In the genomic region with DNA sequence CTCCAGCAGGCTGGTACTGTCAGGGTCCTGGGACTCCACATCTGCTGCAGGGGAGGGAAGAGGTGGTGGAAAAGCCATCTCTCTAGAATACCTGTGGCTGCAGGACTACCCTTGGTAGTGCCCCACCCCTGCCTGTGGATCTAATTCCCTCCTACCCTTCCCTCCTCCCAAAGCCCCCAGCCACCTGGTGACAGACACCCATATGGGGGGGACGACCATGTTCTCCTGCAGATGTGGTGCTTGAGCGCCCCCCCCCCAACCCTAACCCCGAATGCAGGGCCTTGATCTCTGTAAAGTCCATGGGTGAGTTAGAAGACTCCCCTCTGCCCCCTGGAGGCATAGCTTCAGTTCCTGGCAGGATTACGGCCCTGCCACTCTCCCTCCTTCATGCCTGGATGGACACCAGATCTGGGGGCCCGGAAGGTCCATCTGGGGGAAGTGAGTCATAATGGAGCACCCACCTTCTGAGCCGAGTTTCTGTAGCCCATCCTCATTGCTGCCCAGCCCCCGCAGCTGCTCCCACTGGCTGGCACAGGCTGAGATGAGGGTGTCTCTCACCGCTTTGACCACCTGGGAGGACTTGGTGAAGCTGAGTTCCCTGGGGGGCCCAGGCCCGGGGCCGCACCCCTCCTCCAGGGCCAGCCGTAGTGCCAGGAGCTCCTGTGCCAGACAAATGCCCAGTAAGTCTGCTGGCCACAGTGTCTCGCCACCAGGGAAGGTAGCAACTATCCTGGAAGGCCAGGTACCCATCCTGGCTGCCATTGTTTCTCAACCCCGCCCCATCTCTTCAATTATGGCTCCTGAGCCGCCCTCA, we compare ENCODE assay signal across 10 mouse cellular contexts. TPM values are rescaled to one million over a fixed set of nuclear protein-coding genes. Genes with fewer than 3 reads are reported as not detected.
DNase-seq lines count a peak whose midpoint lies in the region; ATAC-seq lines count a peak whose summit lies in the region.
"Had no signal": no experiment of that assay in that cellular context is flagged by ENCODE, and none has a peak within 500 bp of the region (broad histone marks: within the 10 kb centered on the region; RNA-seq: fewer than 3 reads in every experiment).

No protein-coding gene starts in this region.

- H3K9ac ChIP-seq in hindbrain, embryonic 15.5 days = no peak overlapping the region
- H3K9ac ChIP-seq in hindbrain, embryonic 11.5 days (ENCODE audit: low read depth, low read length) = no peak overlapping the region
- peak overlapping the region; percentile 54 for H3K9ac ChIP-seq in intestine, embryonic 16.5 days (ENCODE audit: low read depth, low read length)
- H3K9ac ChIP-seq in midbrain, embryonic 16.5 days (ENCODE audit: low read depth, low read length) = peak overlapping the region; percentile 46
- H3K9ac ChIP-seq: liver, embryonic 15.5 days had no signal

- H3K4me2 ChIP-seq in hindbrain, embryonic 15.5 days = peak overlapping the region; percentile 59
- H3K4me2 ChIP-seq in hindbrain, embryonic 11.5 days (replicated peaks; ENCODE audit: low read depth, low read length) = no peak overlapping the region
- peak overlapping the region; percentile 81 for H3K4me2 ChIP-seq in intestine, embryonic 16.5 days (ENCODE audit: low read depth, low read length)
- peak overlapping the region; percentile 30; the same call in 1 of the 2 replicates for H3K4me2 ChIP-seq in midbrain, embryonic 16.5 days (ENCODE audit: low read length)

- H3K4me3 ChIP-seq in hindbrain, embryonic 15.5 days = no peak overlapping the region
- no peak overlapping the region for H3K4me3 ChIP-seq in hindbrain, embryonic 11.5 days (ENCODE audit: low read depth, low read length)
- H3K4me3 ChIP-seq in intestine, embryonic 16.5 days (ENCODE audit: low read length) = peak overlapping the region; percentile 63
- H3K4me3 ChIP-seq in midbrain, embryonic 16.5 days (ENCODE audit: low read depth, low read length) = no peak overlapping the region
- H3K4me3 ChIP-seq: liver, embryonic 15.5 days had no signal

- WGBS in hindbrain, embryonic 15.5 days = 21% methylated on average over 13 of the region's 14 CpGs
- 18% methylated on average over 14 of the region's 14 CpGs for WGBS in hindbrain, embryonic 11.5 days
- WGBS in intestine, embryonic 16.5 days = 48% methylated on average over 13 of the region's 14 CpGs
- 21% methylated on average over 14 of the region's 14 CpGs for WGBS in midbrain, embryonic 16.5 days

- no peak for DNase-seq in hindbrain, embryonic 11.5 days (ENCODE audit: low spot score)
- peak; percentile 58 for DNase-seq in NIH3T3 (ENCODE audit: low read depth)
- DNase-seq in right cerebral cortex, postnatal 25 days = no peak
- no peak for DNase-seq in right cerebral cortex, postnatal 14 days
- DNase-seq: thymus, postnatal 36 days had no signal

- H3K27ac ChIP-seq in hindbrain, embryonic 15.5 days (replicated peaks) = no peak overlapping the region
- H3K27ac ChIP-seq in hindbrain, embryonic 11.5 days (ENCODE audit: low read depth, low read length) = no peak overlapping the region
- no peak overlapping the region for H3K27ac ChIP-seq in intestine, embryonic 16.5 days (ENCODE audit: low read length)
- no peak overlapping the region for H3K27ac ChIP-seq in midbrain, embryonic 16.5 days (ENCODE audit: low read length)
- H3K27ac ChIP-seq: liver, embryonic 15.5 days had no signal

- ATAC-seq in hindbrain, embryonic 15.5 days (ENCODE audit: low FRiP score, low read depth) = no peak
- ATAC-seq in hindbrain, embryonic 11.5 days (ENCODE audit: low FRiP score) = no peak
- no peak for ATAC-seq in intestine, embryonic 16.5 days
- ATAC-seq in midbrain, embryonic 16.5 days = no peak
- no peak for ATAC-seq in megakaryocyte progenitor cell, adult 5-6 weeks (replicated peaks; ENCODE audit: poor library complexity)

- peaks cover 51% of the 10 kb centered on the region for H3K4me1 ChIP-seq in hindbrain, embryonic 15.5 days (replicated peaks)
- peaks cover 15% of the 10 kb centered on the region for H3K4me1 ChIP-seq in hindbrain, embryonic 11.5 days (replicated peaks; ENCODE audit: control insufficient read depth, insufficient read depth, low read length)
- H3K4me1 ChIP-seq in intestine, embryonic 16.5 days (ENCODE audit: control insufficient read depth, insufficient read depth, low read length) = peaks cover 67% of the 10 kb centered on the region
- peaks cover 10% of the 10 kb centered on the region; the same call in 1 of the 2 replicates for H3K4me1 ChIP-seq in midbrain, embryonic 16.5 days (ENCODE audit: control insufficient read depth, insufficient read depth, low read length)

- H3K36me3 ChIP-seq in hindbrain, embryonic 15.5 days = no peaks in the 10 kb centered on the region
- no peaks in the 10 kb centered on the region for H3K36me3 ChIP-seq in hindbrain, embryonic 11.5 days (ENCODE audit: control insufficient read depth, insufficient read depth, low read length)
- no peaks in the 10 kb centered on the region for H3K36me3 ChIP-seq in intestine, embryonic 16.5 days (ENCODE audit: control insufficient read depth, insufficient read depth, low read length)
- no peaks in the 10 kb centered on the region for H3K36me3 ChIP-seq in midbrain, embryonic 16.5 days (ENCODE audit: control insufficient read depth, insufficient read depth, low read length)
- H3K36me3 ChIP-seq: liver, embryonic 15.5 days had no signal

- H3K9me3 ChIP-seq in hindbrain, embryonic 15.5 days = no peaks in the 10 kb centered on the region
- H3K9me3 ChIP-seq in hindbrain, embryonic 11.5 days (ENCODE audit: control insufficient read depth, low read length) = no peaks in the 10 kb centered on the region
- H3K9me3 ChIP-seq in intestine, embryonic 16.5 days (ENCODE audit: control insufficient read depth, low read length) = no peaks in the 10 kb centered on the region
- no peaks in the 10 kb centered on the region for H3K9me3 ChIP-seq in midbrain, embryonic 16.5 days (replicated peaks; ENCODE audit: control insufficient read depth, low read length, poor library complexity, severe bottlenecking)
- H3K9me3 ChIP-seq: liver, embryonic 15.5 days had no signal

- peaks cover 62% of the 10 kb centered on the region for H3K27me3 ChIP-seq in hindbrain, embryonic 15.5 days
- H3K27me3 ChIP-seq in hindbrain, embryonic 11.5 days (ENCODE audit: control insufficient read depth, insufficient read depth, low read length) = peaks cover 54% of the 10 kb centered on the region
- peaks cover 35% of the 10 kb centered on the region; the same call in 1 of the 2 replicates for H3K27me3 ChIP-seq in intestine, embryonic 16.5 days (replicated peaks; ENCODE audit: control insufficient read depth, insufficient read depth, low read length)
- peaks cover 53% of the 10 kb centered on the region for H3K27me3 ChIP-seq in midbrain, embryonic 16.5 days (ENCODE audit: control insufficient read depth, insufficient read depth, low read depth, low read length)

RNA-seq across cellular contexts. Expression of a gene that starts 19.8 kb away (rescaled TPM):
- 10.9 and 11.6 TPM in 2 replicates for polyA plus RNA-seq in hindbrain, embryonic 15.5 days (2015; fragmentation: Nextera tagmentation; extraction: Ambion mirVana)
- polyA plus RNA-seq in hindbrain, embryonic 11.5 days (2014; fragmentation: Nextera tagmentation; extraction: Ambion mirVana) = 3.0 TPM in 2 replicates
- polyA plus RNA-seq in intestine, embryonic 16.5 days (2015; fragmentation: Nextera tagmentation; extraction: Ambion mirVana) = 13.9 and 14.7 TPM in 2 replicates
- 9.5 and 12.7 TPM in 2 replicates for polyA plus RNA-seq in midbrain, embryonic 16.5 days (2015; fragmentation: Nextera tagmentation; extraction: Ambion mirVana)
- 0.59 and 1.9 TPM in 2 replicates for total RNA-seq in megakaryocyte progenitor cell, adult 5-6 weeks (2015)
- total RNA-seq in megakaryocyte progenitor cell, adult 5-6 weeks (2017) = 1.0 and 1.3 TPM in 2 replicates

RNA-seq across cellular contexts. Expression of a gene that starts 20.4 kb away (rescaled TPM):
- 149 and 196 TPM in 2 replicates for polyA plus RNA-seq in hindbrain, embryonic 15.5 days (2015; fragmentation: Nextera tagmentation; extraction: Ambion mirVana)
- polyA plus RNA-seq in hindbrain, embryonic 11.5 days (2014; fragmentation: Nextera tagmentation; extraction: Ambion mirVana) = 85.4 and 88.6 TPM in 2 replicates
- 135 and 160 TPM in 2 replicates for polyA plus RNA-seq in intestine, embryonic 16.5 days (2015; fragmentation: Nextera tagmentation; extraction: Ambion mirVana)
- polyA plus RNA-seq in midbrain, embryonic 16.5 days (2015; fragmentation: Nextera tagmentation; extraction: Ambion mirVana) = 159 and 206 TPM in 2 replicates
- 42.4 and 56.5 TPM in 2 replicates for total RNA-seq in megakaryocyte progenitor cell, adult 5-6 weeks (2015)
- total RNA-seq in megakaryocyte progenitor cell, adult 5-6 weeks (2017) = 15.6 and 22.8 TPM in 2 replicates

RNA-seq across cellular contexts. Expression of a gene that starts 23.8 kb away (rescaled TPM):
- 3.0 and 4.0 TPM in 2 replicates for polyA plus RNA-seq in hindbrain, embryonic 15.5 days (2015; fragmentation: Nextera tagmentation; extraction: Ambion mirVana)
- 1.4 and 2.5 TPM in 2 replicates for polyA plus RNA-seq in hindbrain, embryonic 11.5 days (2014; fragmentation: Nextera tagmentation; extraction: Ambion mirVana)
- 7.7 and 9.3 TPM in 2 replicates for polyA plus RNA-seq in intestine, embryonic 16.5 days (2015; fragmentation: Nextera tagmentation; extraction: Ambion mirVana)
- polyA plus RNA-seq in midbrain, embryonic 16.5 days (2015; fragmentation: Nextera tagmentation; extraction: Ambion mirVana) = 2.2 and 2.3 TPM in 2 replicates
- 13.8 and 16.2 TPM in 2 replicates for total RNA-seq in megakaryocyte progenitor cell, adult 5-6 weeks (2015)
- total RNA-seq in megakaryocyte progenitor cell, adult 5-6 weeks (2017) = 6.2 and 7.7 TPM in 2 replicates

RNA-seq across cellular contexts. Expression of a gene that starts 29.4 kb away (rescaled TPM):
- 1.0 and 1.6 TPM in 2 replicates for polyA plus RNA-seq in hindbrain, embryonic 15.5 days (2015; fragmentation: Nextera tagmentation; extraction: Ambion mirVana)
- polyA plus RNA-seq in hindbrain, embryonic 11.5 days (2014; fragmentation: Nextera tagmentation; extraction: Ambion mirVana) = 1.1 and 1.3 TPM in 2 replicates
- polyA plus RNA-seq in intestine, embryonic 16.5 days (2015; fragmentation: Nextera tagmentation; extraction: Ambion mirVana) = 6.4 and 7.5 TPM in 2 replicates
- polyA plus RNA-seq in midbrain, embryonic 16.5 days (2015; fragmentation: Nextera tagmentation; extraction: Ambion mirVana) = 0.78 and 0.93 TPM in 2 replicates
- total RNA-seq in megakaryocyte progenitor cell, adult 5-6 weeks (2015) = 13.6 and 15.8 TPM in 2 replicates
- total RNA-seq in megakaryocyte progenitor cell, adult 5-6 weeks (2017) = 15.5 and 26.1 TPM in 2 replicates

RNA-seq across cellular contexts. Expression of a gene that starts 31.5 kb away (rescaled TPM):
- 86.2 and 89.0 TPM in 2 replicates for polyA plus RNA-seq in hindbrain, embryonic 15.5 days (2015; fragmentation: Nextera tagmentation; extraction: Ambion mirVana)
- polyA plus RNA-seq in hindbrain, embryonic 11.5 days (2014; fragmentation: Nextera tagmentation; extraction: Ambion mirVana) = 93.2 and 100 TPM in 2 replicates
- polyA plus RNA-seq in intestine, embryonic 16.5 days (2015; fragmentation: Nextera tagmentation; extraction: Ambion mirVana) = 104 and 110 TPM in 2 replicates
- 80.3 and 84.6 TPM in 2 replicates for polyA plus RNA-seq in midbrain, embryonic 16.5 days (2015; fragmentation: Nextera tagmentation; extraction: Ambion mirVana)
- 38.2 and 47.0 TPM in 2 replicates for total RNA-seq in megakaryocyte progenitor cell, adult 5-6 weeks (2015)
- 24.0 and 24.9 TPM in 2 replicates for total RNA-seq in megakaryocyte progenitor cell, adult 5-6 weeks (2017)

Comparison
In these comparisons a context has a peak if more than half of its experiments do, and no peak if none do; other contexts are left out.
1. H3K9ac ChIP-seq: peak in intestine, embryonic 16.5 days (single experiment) and midbrain, embryonic 16.5 days (single experiment); none in hindbrain, embryonic 15.5 days (single experiment) and hindbrain, embryonic 11.5 days (single experiment).